Mouse (Mus musculus) embryonic fibroblast, embryonic 13.5 days (primary cell): Measurements from ENCODE around the gene Gm42906. TPM values are rescaled to one million over a fixed set of nuclear protein-coding genes. Genes with fewer than 3 reads are reported as not detected.

Experiments used
- H3K27ac ChIP-seq: 2 replicates; pipeline ENCODE4 v1.5.1; 2012; ENCODE audit warnings: low read length, control low read depth, inconsistent platforms; ENCODE audit not compliant: insufficient read depth
- H3K4me1 ChIP-seq: 2 replicates; pipeline ENCODE4 v1.6.1; 2011; ENCODE audit warnings: low read length; ENCODE audit not compliant: control insufficient read depth, insufficient read depth
- H3K4me3 ChIP-seq: 2 replicates; pipeline ENCODE4 v1.5.1; 2011; ENCODE audit warnings: mild to moderate bottlenecking, control low read depth, low read length; ENCODE audit not compliant: insufficient read depth
- CTCF ChIP-seq: IDR thresholded peaks from 2 replicates; pipeline ENCODE4 v1.5.1; 2011; ENCODE audit warnings: mild to moderate bottlenecking, control low read depth, low read length, moderate library complexity, borderline replicate concordance; ENCODE audit not compliant: insufficient read depth
- POLR2A ChIP-seq: IDR thresholded peaks from 2 replicates; pipeline ENCODE4 v1.6.1; 2011; ENCODE audit warnings: low read depth, mild to moderate bottlenecking, control low read depth, low read length, moderate library complexity
- polyA plus RNA-seq: library from polyadenylated mRNA; stranded (reverse); fragments of >200 nt; gene quantifications from 2 replicates; pipeline ENCODE4 v1.2.4, GENCODE M21; 2011; ENCODE audit warnings: low read depth; ENCODE audit not compliant: missing spikeins, insufficient read length

The Gm42906 gene
- polyA plus RNA-seq, 1 experiment: not detected

GRCm38 (mm10) chr5:151070896-151071295, 357.1 kb downstream of the Gm42906 start:
- TF ChIP-seq CTCF (no peak), POLR2A (no peak)
- H3K27ac ChIP-seq: peak overlapping the region; percentile 93

GRCm38 (mm10) chr5:151069569-151069968, 358.4 kb downstream of the Gm42906 start:
- TF ChIP-seq POLR2A (no peak), CTCF (no peak)
- Histone ChIP-seq H3K4me3 (no peak overlapping the region), H3K27ac (peak overlapping the region; percentile 93), H3K4me1 (peaks cover 25% of the 10 kb centered on the region)

More at GRCm38 (mm10) chr5:151070896-151071295, 357.1 kb downstream of the Gm42906 start:
- Histone ChIP-seq H3K4me3 (no peak overlapping the region), H3K4me1 (peaks cover 25% of the 10 kb centered on the region)

- TF ChIP-seq CTCF (no peak), POLR2A (no peak)
- H3K27ac ChIP-seq: peak overlapping the region; percentile 88
- H3K4me3 ChIP-seq: no peak overlapping the region
- peaks cover 11% of the 10 kb centered on the region for H3K4me1 ChIP-seq
These were observed 361.9 kb downstream of the Gm42906 start for GRCm38 (mm10) chr5:151066016-151066415.

- peaks cover 13% of the 10 kb centered on the region; the same call in 1 of the 2 replicates for H3K4me1 ChIP-seq
- no peak for TF ChIP-seq POLR2A
- no peak for TF ChIP-seq CTCF
- H3K27ac ChIP-seq: peak overlapping the region; percentile 88
- H3K4me3 ChIP-seq: no peak overlapping the region
These were observed 362.7 kb downstream of the Gm42906 start for GRCm38 (mm10) chr5:151065228-151065627.

GRCm38 (mm10) chr5:151061942-151062341, 366.0 kb downstream of the Gm42906 start:
- TF ChIP-seq CTCF: no peak
- TF ChIP-seq POLR2A: no peak
- no peak overlapping the region for H3K27ac ChIP-seq
- peaks cover 7% of the 10 kb centered on the region for H3K4me1 ChIP-seq
- H3K4me3 ChIP-seq: no peak overlapping the region

- 0 out of 2 replicates have a peak overlapping the region, but pooled peaks have one; percentile 7 for H3K27ac ChIP-seq
- H3K4me3 ChIP-seq: no peak overlapping the region
- H3K4me1 ChIP-seq: peaks cover 7% of the 10 kb centered on the region
- no peak for TF ChIP-seq CTCF
- no peak for TF ChIP-seq POLR2A
These were observed 367.5 kb downstream of the Gm42906 start for GRCm38 (mm10) chr5:151060476-151060875.

GRCm38 (mm10) chr5:151059772-151060171, 368.2 kb downstream of the Gm42906 start:
- Histone ChIP-seq H3K4me1 (peaks cover 10% of the 10 kb centered on the region; the same call in 1 of the 2 replicates), H3K4me3 (no peak overlapping the region), H3K27ac (no peak overlapping the region; the same call in 1 of the 2 replicates)
- no peak for TF ChIP-seq POLR2A

GRCm38 (mm10) chr5:151059352-151059751, 368.6 kb downstream of the Gm42906 start:
- no peak for TF ChIP-seq POLR2A
- TF ChIP-seq CTCF: no peak
- Histone ChIP-seq H3K27ac (no peak overlapping the region), H3K4me1 (peaks cover 11% of the 10 kb centered on the region; the same call in 1 of the 2 replicates), H3K4me3 (no peak overlapping the region)

- H3K4me3 ChIP-seq: no peak overlapping the region
- no peak for TF ChIP-seq POLR2A
- no peak overlapping the region for H3K27ac ChIP-seq
- H3K4me1 ChIP-seq: peaks cover 12% of the 10 kb centered on the region
These were observed 370.2 kb downstream of the Gm42906 start for GRCm38 (mm10) chr5:151057716-151058115.

- no peak overlapping the region for H3K27ac ChIP-seq
These were observed 371.1 kb downstream of the Gm42906 start for GRCm38 (mm10) chr5:151056920-151057294.

More at GRCm38 (mm10) chr5:151056920-151057294, 371.1 kb downstream of the Gm42906 start:
- Histone ChIP-seq H3K4me3 (no peak overlapping the region), H3K4me1 (peaks cover 12% of the 10 kb centered on the region)
- TF ChIP-seq CTCF: no peak; the same call in 1 of the 2 replicates
- no peak for TF ChIP-seq POLR2A
